Mouse (Mus musculus): ENCODE data around the gene Adk.

- TF ChIP-seq BHLHE40 (IDR thresholded peaks at IDR 0.05; ENCODE audit: borderline replicate concordance, low read depth, low read length) (no peak), USF1 (IDR thresholded peaks at IDR 0.05; ENCODE audit: low read depth, low read length) (no peak), CTCF (IDR thresholded peaks at IDR 0.05 in 2 of 3, conservative IDR thresholded peaks at IDR 0.05 in 1 of 3; ENCODE audit: control insufficient read depth in 1 of 3, insufficient read depth in 1 of 3, low read depth in 2 of 3, low read length in 3 of 3, poor library complexity in 1 of 3, severe bottlenecking in 1 of 3) (no peak), GATA1 (IDR thresholded peaks at IDR 0.05; ENCODE audit: low read depth, low read length) (no peak), POLR2A (IDR thresholded peaks at IDR 0.05; ENCODE audit: control insufficient read depth in 1 of 2, insufficient read depth in 1 of 2, low read depth in 1 of 2, low read length in 2 of 2, poor library complexity in 1 of 2) (no peak)
Measured at GRCm38 (mm10) chr14:21253321-21253992, 201.1 kb downstream of the Adk start.
